Mouse (Mus musculus) gastrocnemius, adult 2 months (tissue): ENCODE results near the gene Gp9. TPM values are rescaled to one million over a fixed set of nuclear protein-coding genes. Genes with fewer than 3 reads are reported as not detected.

Source experiments
- DNase-seq: peaks from one replicate; pipeline ENCODE4 v3.0.0; 2022
- H3K27ac ChIP-seq: fragments of 200-600 bp; 2 replicates; pipeline ENCODE4 v1.8.1; 2022; ENCODE audit warnings: mild to moderate bottlenecking
- H3K4me3 ChIP-seq: fragments of 200-600 bp; 2 replicates; pipeline ENCODE4 v1.8.1; 2022; ENCODE audit warnings: mild to moderate bottlenecking, moderate library complexity
- CTCF ChIP-seq: fragments of 200-600 bp; IDR thresholded peaks from 2 replicates; pipeline ENCODE4 v1.8.1; 2022; ENCODE audit warnings: antibody characterized with exemption, mild to moderate bottlenecking, moderate library complexity
- intact Hi-C: fragments of 180-260 bp; cut with DNase I; formaldehyde crosslinking; loops from one replicate; pipeline ENCODE4 v1.15.1; 2025
- total RNA-seq, 2 experiments: library from RNA; stranded (reverse); gene quantifications; 2 replicates each; pipeline ENCODE4 v1.2.3; 2021

The Gp9 gene
- total RNA-seq, 2 experiments from 2014 or later: not detected

- no peak for TF ChIP-seq CTCF
- intact Hi-C loops: no loop called here
- no peak for DNase-seq
- Histone ChIP-seq H3K27ac (peak overlapping the region; percentile 95; the same call in 1 of the 2 replicates), H3K4me3 (peak overlapping the region; percentile 90)
Observed at GRCm38 (mm10) chr6:87809144-87809543, 31.3 kb downstream of the Gp9 start.

GRCm38 (mm10) chr6:87809651-87810161, 31.8 kb downstream of the Gp9 start:
- no peak for DNase-seq
- Histone ChIP-seq H3K27ac (peak overlapping the region; percentile 95), H3K4me3 (peak overlapping the region; percentile 90)
- no peak for TF ChIP-seq CTCF
- intact Hi-C loops: loop anchor here (5.0 kb wide), 1 partner anchor 47 kb away; no protein-coding TSS in a partner anchor

GRCm38 (mm10) chr6:87810311-87810710, 32.4 kb downstream of the Gp9 start:
- no peak for TF ChIP-seq CTCF
- intact Hi-C loops: loop anchor here (5.0 kb wide), 1 partner anchor 48 kb away; no protein-coding TSS in a partner anchor
- Histone ChIP-seq H3K27ac (peak overlapping the region; percentile 95), H3K4me3 (peak overlapping the region; percentile 90)
- DNase-seq: no peak

GRCm38 (mm10) chr6:87810713-87811669, 33.1 kb downstream of the Gp9 start:
- intact Hi-C loops: loop anchor here (5.0 kb wide), 1 partner anchor 49 kb away; no protein-coding TSS in a partner anchor
- peak; percentile 78 for DNase-seq
- H3K27ac ChIP-seq: peak overlapping the region; percentile 95
- no peak for TF ChIP-seq CTCF
- H3K4me3 ChIP-seq: peak overlapping the region; percentile 90

- peak; percentile 98 for DNase-seq
- peak within 1 kb of the TSS; percentile 90 for H3K4me3 ChIP-seq
- peak within 1 kb of the TSS; percentile 95 for H3K27ac ChIP-seq
- intact Hi-C loops: loop anchor here (5.0 kb wide), 1 partner anchor 50 kb away; no protein-coding TSS in a partner anchor
- peak; percentile 49 for TF ChIP-seq CTCF
Observed at GRCm38 (mm10) chr6:87811675-87812338, 33.9 kb downstream of the Gp9 start, which contains the start of gene Rab43. TSS of gene Rab43 (minus strand) at chr6:87812164.

GRCm38 (mm10) chr6:87812656-87813055, 34.8 kb downstream of the Gp9 start:
- DNase-seq: no peak
- Histone ChIP-seq H3K4me3 (peak overlapping the region; percentile 90), H3K27ac (peak overlapping the region; percentile 95)
- TF ChIP-seq CTCF: no peak
- intact Hi-C loops: loop anchor here (5.0 kb wide), 1 partner anchor 50 kb away; no protein-coding TSS in a partner anchor

GRCm38 (mm10) chr6:87814486-87814885, 36.6 kb downstream of the Gp9 start:
- TF ChIP-seq CTCF: no peak
- intact Hi-C loops: loop anchor here (5.0 kb wide), 1 partner anchor 52 kb away; no protein-coding TSS in a partner anchor
- no peak overlapping the region for H3K27ac ChIP-seq
- no peak for DNase-seq
- H3K4me3 ChIP-seq: no peak overlapping the region

- intact Hi-C loops: no loop called here
Observed at GRCm38 (mm10) chr6:87820366-87820765, 42.5 kb downstream of the Gp9 start.

More at GRCm38 (mm10) chr6:87820366-87820765, 42.5 kb downstream of the Gp9 start:
- Histone ChIP-seq H3K4me3 (no peak overlapping the region), H3K27ac (no peak overlapping the region)
- TF ChIP-seq CTCF: no peak
- no peak for DNase-seq

Other genes with a start within 250 kb of the Gp9 start
- gene Arhgap25, start 244.8 kb upstream of the Gp9 start, total RNA-seq: 1 to 10 TPM in 1 of 2 experiments, under 1 TPM in 1; 0.69 to 1.3 TPM
- 1 to 10 TPM; 2.1 to 2.7 TPM for gene Prokr1, start 187.3 kb upstream of the Gp9 start, total RNA-seq
- 1 to 10 TPM; 2.0 to 2.7 TPM for gene Aplf, start 105.9 kb upstream of the Gp9 start, total RNA-seq
- under 1 TPM; 0.70 to 0.82 TPM for gene Efcc1, start 47.2 kb upstream of the Gp9 start, total RNA-seq
- 1 to 10 TPM; 3.9 to 4.9 TPM for gene Rab43, start 34.1 kb downstream of the Gp9 start, total RNA-seq
- gene Gm45140, start 57.7 kb downstream of the Gp9 start, total RNA-seq: 1 to 10 TPM in 1 of 2 experiments, under 1 TPM in 1; 0.45 to 1.7 TPM
- 10 to 100 TPM; 17.7 to 21.1 TPM for gene Isy1, start 60.7 kb downstream of the Gp9 start, total RNA-seq
- gene Cnbp, start 73.0 kb downstream of the Gp9 start, total RNA-seq: 100 to 1,000 TPM; 475 to 511 TPM
- gene Copg1, start 109.7 kb downstream of the Gp9 start, total RNA-seq: 10 to 100 TPM; 29.2 to 34.4 TPM
- 1 to 10 TPM; 5.9 to 6.4 TPM for gene Hmces, start 135.9 kb downstream of the Gp9 start, total RNA-seq
- 1 to 10 TPM in 1 of 2 experiments, under 1 TPM in 1; 0.99 to 1.6 TPM for gene H1fx, start 203.6 kb downstream of the Gp9 start, total RNA-seq